Mouse (Mus musculus): ENCODE measurements around the gene Ranbp2. TPM values are rescaled to one million over a fixed set of nuclear protein-coding genes. Genes with fewer than 3 reads are reported as not detected.
"Not testable (repeated sequence)": the region's sequence is repeated elsewhere in the genome, so short reads cannot be mapped to it uniquely, and the experiment has no call there.

Ranbp2 gene
- polyA plus RNA-seq, 1 experiment from 2014 or later, result 38.7 TPM

DNA sequence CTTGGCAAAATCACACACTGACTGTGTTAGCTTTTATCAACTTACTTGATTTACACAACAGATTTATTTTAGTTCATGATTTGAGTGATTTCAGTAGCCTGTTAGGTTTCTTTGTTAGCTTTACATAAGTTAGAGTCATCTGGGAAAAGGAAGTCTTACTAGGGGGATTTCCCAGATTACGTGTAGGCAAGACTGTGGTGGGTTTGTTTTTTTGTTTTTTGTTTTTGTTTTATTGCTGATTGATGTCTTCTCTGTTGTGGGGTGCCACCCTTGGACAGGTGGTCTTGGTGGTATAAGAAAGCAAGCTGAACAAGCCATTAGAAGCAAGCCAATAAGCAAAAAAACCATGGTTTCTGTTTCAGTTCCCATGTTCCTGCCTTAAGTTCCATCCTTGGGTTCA, 82.6 kb downstream of the Ranbp2 start:
- Histone ChIP-seq H3K4me2 (ENCODE audit: low read depth, low read length, severe bottlenecking) (no peak overlapping the region), H3K9me3 (ENCODE audit: control insufficient read depth, low read length) (no peaks in the 10 kb centered on the region; the same call in 1 of the 2 replicates), H3K36me3 (ENCODE audit: control insufficient read depth, insufficient read depth, low read length) (no peaks in the 10 kb centered on the region; the same call in 1 of the 2 replicates), H3K4me1 (replicated peaks; ENCODE audit: control insufficient read depth, insufficient read depth, low read length) (no peaks in the 10 kb centered on the region), H3K27me3 (ENCODE audit: control insufficient read depth, insufficient read depth, low read length) (no peaks in the 10 kb centered on the region), H3K9ac (ENCODE audit: low read length) (no peak overlapping the region), H3K4me3 (ENCODE audit: low read depth, low read length) (no peak overlapping the region), H3K27ac (ENCODE audit: low read depth, low read length) (no peak overlapping the region)
- WGBS, result 88% methylated on average over 1 of the region's 1 CpGs
- ATAC-seq (replicated peaks; ENCODE audit: low FRiP score) (no peak), DNase-seq (ENCODE audit: low spot score) (no peak)

DNA sequence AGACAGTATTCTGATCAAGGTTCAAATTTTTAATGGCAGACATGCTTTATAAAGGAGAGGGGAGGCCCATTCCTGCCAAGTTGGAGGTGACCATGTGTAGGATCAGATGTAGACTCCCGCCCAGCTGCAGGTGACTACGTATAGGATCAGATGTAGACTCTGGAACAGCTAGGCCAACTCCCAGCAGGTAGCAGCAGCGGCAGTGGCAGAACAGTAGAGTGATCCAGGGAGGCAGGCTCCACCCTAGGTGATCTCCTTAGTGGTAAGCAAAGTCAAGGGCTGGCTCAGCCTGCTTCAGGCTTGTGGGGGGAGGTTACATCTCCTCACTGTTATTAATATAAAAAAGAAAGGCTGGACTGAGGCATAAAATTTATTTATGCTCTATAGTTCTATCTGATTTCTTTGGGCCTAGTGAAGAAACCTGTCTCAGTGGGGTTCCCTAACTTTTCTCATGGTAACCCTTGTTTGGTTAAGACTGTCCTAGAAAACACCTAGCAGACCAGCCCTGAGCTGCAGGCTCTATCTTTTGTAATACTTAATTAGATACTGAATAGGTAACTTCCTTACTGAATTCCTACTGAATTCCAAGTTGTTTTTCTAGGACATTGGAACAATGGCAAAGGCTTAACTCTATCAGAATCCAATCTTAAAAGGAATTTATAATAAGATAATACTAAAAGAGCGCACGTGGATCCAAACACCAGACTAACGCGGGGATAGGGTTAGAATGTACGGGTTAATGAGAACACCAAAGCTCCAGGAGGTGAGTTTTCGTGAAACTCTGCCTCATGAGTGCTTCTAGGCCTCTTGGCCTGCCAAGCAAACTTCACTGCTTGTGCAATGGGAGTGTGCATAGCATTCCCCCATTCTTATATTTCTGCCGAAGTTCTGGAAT, 84.4 kb downstream of the Ranbp2 start:
- WGBS, result 81% methylated on average over 10 of the region's 10 CpGs
- ATAC-seq (replicated peaks; ENCODE audit: low FRiP score) (no peak), DNase-seq (ENCODE audit: low spot score) (no peak)
- Histone ChIP-seq H3K9me3 (ENCODE audit: control insufficient read depth, low read length) (no peaks in the 10 kb centered on the region; the same call in 1 of the 2 replicates), H3K9ac (ENCODE audit: low read length) (no peak overlapping the region), H3K4me2 (ENCODE audit: low read depth, low read length, severe bottlenecking) (no peak overlapping the region), H3K36me3 (ENCODE audit: control insufficient read depth, insufficient read depth, low read length) (no peaks in the 10 kb centered on the region; the same call in 1 of the 2 replicates), H3K27me3 (ENCODE audit: control insufficient read depth, insufficient read depth, low read length) (no peaks in the 10 kb centered on the region), H3K4me1 (replicated peaks; ENCODE audit: control insufficient read depth, insufficient read depth, low read length) (no peaks in the 10 kb centered on the region), H3K27ac (ENCODE audit: low read depth, low read length) (no peak overlapping the region), H3K4me3 (ENCODE audit: low read depth, low read length) (no peak overlapping the region)

DNA sequence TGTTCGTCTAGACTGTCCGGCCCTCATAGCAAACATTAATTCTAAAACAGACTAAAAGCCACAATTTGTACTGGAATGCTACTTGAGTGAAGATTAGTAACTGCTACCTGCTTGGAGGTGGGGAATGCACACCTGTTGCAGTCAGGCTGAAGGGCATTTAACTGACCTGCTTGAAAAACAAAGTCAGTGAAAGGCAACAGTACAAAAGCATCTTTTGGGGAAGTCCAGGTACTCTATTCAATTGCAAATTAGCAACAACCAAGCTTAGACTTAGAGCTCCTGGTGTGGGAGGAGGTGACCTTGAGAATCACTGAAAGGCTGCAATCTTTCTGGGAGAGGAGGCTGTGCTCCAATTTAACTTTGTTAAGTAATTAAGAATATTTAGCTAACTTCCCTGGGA, 85.5 kb downstream of the Ranbp2 start:
- 96% methylated on average over 2 of the region's 2 CpGs for WGBS
- no peak overlapping the region for H3K4me2 ChIP-seq (ENCODE audit: low read depth, low read length, severe bottlenecking)
- ATAC-seq (replicated peaks; ENCODE audit: low FRiP score), result no peak

DNA sequence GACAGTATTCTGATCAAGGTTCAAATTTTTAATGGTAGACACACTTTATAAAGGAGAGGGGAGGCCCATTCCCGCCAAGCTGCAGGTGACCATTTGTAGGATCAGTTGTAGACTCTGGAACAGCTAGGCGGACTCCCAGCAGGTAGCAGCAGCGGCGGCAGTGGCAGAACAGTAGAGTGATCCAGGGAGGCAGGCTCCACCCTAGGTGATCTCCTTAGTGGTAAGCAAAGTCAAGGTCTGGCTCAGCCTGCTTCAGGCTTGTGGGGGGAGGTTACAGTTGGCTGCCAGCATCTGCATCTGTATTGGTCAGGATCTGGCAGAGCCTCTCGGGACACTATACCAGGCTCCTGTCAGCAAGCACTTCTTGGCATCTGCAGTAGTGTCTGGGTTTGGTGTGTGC, 89.6 kb downstream of the Ranbp2 start:
- H3K4me1 ChIP-seq (replicated peaks; ENCODE audit: control insufficient read depth, insufficient read depth, low read length); H3K27ac ChIP-seq (ENCODE audit: low read depth, low read length); H3K9me3 ChIP-seq (ENCODE audit: control insufficient read depth, low read length); H3K36me3 ChIP-seq (ENCODE audit: control insufficient read depth, insufficient read depth, low read length); H3K4me3 ChIP-seq (ENCODE audit: low read depth, low read length); H3K27me3 ChIP-seq (ENCODE audit: control insufficient read depth, insufficient read depth, low read length); ATAC-seq (replicated peaks; ENCODE audit: low FRiP score); H3K9ac ChIP-seq (ENCODE audit: low read length); H3K4me2 ChIP-seq (ENCODE audit: low read depth, low read length, severe bottlenecking); DNase-seq (ENCODE audit: low spot score): not testable (repeated sequence)
- 83% methylated on average over 5 of the region's 5 CpGs for WGBS

More for the DNA sequence above, 85.5 kb downstream of the Ranbp2 start:
- no peaks in the 10 kb centered on the region for H3K27me3 ChIP-seq (ENCODE audit: control insufficient read depth, insufficient read depth, low read length)
- no peak overlapping the region for H3K9ac ChIP-seq (ENCODE audit: low read length)
- H3K4me3 ChIP-seq (ENCODE audit: low read depth, low read length), result no peak overlapping the region
- H3K27ac ChIP-seq (ENCODE audit: low read depth, low read length), result no peak overlapping the region
- H3K36me3 ChIP-seq (ENCODE audit: control insufficient read depth, insufficient read depth, low read length), result no peaks in the 10 kb centered on the region; the same call in 1 of the 2 replicates
- H3K9me3 ChIP-seq (ENCODE audit: control insufficient read depth, low read length), result no peaks in the 10 kb centered on the region; the same call in 1 of the 2 replicates
- DNase-seq (ENCODE audit: low spot score), result no peak
- H3K4me1 ChIP-seq (replicated peaks; ENCODE audit: control insufficient read depth, insufficient read depth, low read length), result no peaks in the 10 kb centered on the region

DNA sequence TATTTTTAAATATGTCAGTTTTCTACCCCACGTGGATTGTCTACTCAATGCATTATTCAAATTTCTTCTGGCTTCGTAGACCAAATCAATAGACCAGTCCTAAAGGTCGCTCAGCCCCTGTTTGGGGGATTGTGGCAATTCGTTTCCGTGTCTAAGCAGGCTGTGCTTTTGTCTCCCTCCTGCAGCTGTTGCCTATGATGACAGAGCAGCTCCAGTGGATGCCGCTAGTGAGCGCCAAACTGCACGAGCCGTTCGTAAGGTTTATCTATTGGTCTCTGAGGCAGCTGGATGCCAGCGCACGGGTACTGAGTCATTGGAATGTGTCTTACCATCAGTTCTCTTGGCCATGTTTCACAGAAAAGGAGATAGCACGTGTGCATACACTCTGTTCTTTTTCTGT, 93.9 kb downstream of the Ranbp2 start:
- Histone ChIP-seq H3K36me3 (ENCODE audit: control insufficient read depth, insufficient read depth, low read length) (no peaks in the 10 kb centered on the region; the same call in 1 of the 2 replicates), H3K27ac (ENCODE audit: low read depth, low read length) (no peak overlapping the region), H3K4me3 (ENCODE audit: low read depth, low read length) (no peak overlapping the region), H3K9me3 (ENCODE audit: control insufficient read depth, low read length) (no peaks in the 10 kb centered on the region), H3K27me3 (ENCODE audit: control insufficient read depth, insufficient read depth, low read length) (no peaks in the 10 kb centered on the region), H3K4me1 (replicated peaks; ENCODE audit: control insufficient read depth, insufficient read depth, low read length) (no peaks in the 10 kb centered on the region), H3K9ac (ENCODE audit: low read length) (no peak overlapping the region), H3K4me2 (ENCODE audit: low read depth, low read length, severe bottlenecking) (no peak overlapping the region)
- 56% methylated on average over 13 of the region's 13 CpGs for WGBS
- no peak for ATAC-seq (replicated peaks; ENCODE audit: low FRiP score)
- peak; percentile 52 for DNase-seq (ENCODE audit: low spot score)

Other genes with a start within 250 kb of the Ranbp2 start
- gene AW822073, start 222.0 kb upstream of the Ranbp2 start, polyA plus RNA-seq (2014; fragmentation: Nextera tagmentation; extraction: Ambion mirVana), result not detected in 2 replicates
- not detected in 2 replicates for gene Duxf3, start 214.2 kb upstream of the Ranbp2 start, polyA plus RNA-seq (2014; fragmentation: Nextera tagmentation; extraction: Ambion mirVana)
- not detected in 2 replicates for gene Gm4981, start 210.2 kb upstream of the Ranbp2 start, polyA plus RNA-seq (2014; fragmentation: Nextera tagmentation; extraction: Ambion mirVana)
- gene Gcc2, start 191.4 kb upstream of the Ranbp2 start, polyA plus RNA-seq (2014; fragmentation: Nextera tagmentation; extraction: Ambion mirVana), result 45.7 and 48.0 TPM in 2 replicates
- gene Lims1, start 123.5 kb upstream of the Ranbp2 start, polyA plus RNA-seq (2014; fragmentation: Nextera tagmentation; extraction: Ambion mirVana), result 73.4 and 89.2 TPM in 2 replicates
- gene Ccdc138, start 51.0 kb downstream of the Ranbp2 start, polyA plus RNA-seq (2014; fragmentation: Nextera tagmentation; extraction: Ambion mirVana), result 14.5 and 16.1 TPM in 2 replicates
- gene Edar, start 228.7 kb downstream of the Ranbp2 start, polyA plus RNA-seq (2014; fragmentation: Nextera tagmentation; extraction: Ambion mirVana), result 0.75 and 0.81 TPM in 2 replicates